Mouse (Mus musculus): ENCODE data around the gene Col4a3bp. TPM values are rescaled to one million over a fixed set of nuclear protein-coding genes. Genes with fewer than 3 reads are reported as not detected.

Col4a3bp gene
- 23.1 and 24.5 TPM in 2 replicates for polyA plus RNA-seq (2012; rRNA removed)

GRCm38 (mm10) chr13:96542081-96542889 lies at the start of gene Col4a3bp, which contains the start of gene Polk:
Col4a3bp (plus strand) TSS chr13:96542618.
Polk (minus strand) TSS chr13:96542579.

GRCm38 (mm10) chr13:96670406-96671077 lies 128.1 kb downstream of the Col4a3bp start, which contains the start of gene Hmgcr:
Hmgcr (minus strand) TSS chr13:96670936.

Other genes starting within 250 kb of the Col4a3bp start
- 16.9 and 18.0 TPM in 2 replicates for gene Poc5, start 154.3 kb upstream of the Col4a3bp start, polyA plus RNA-seq (2012; rRNA removed)
- gene Ankdd1b, start 71.4 kb upstream of the Col4a3bp start, polyA plus RNA-seq (2012; rRNA removed), result 0.12 and 0.13 TPM in 2 replicates
- gene Gm17622, start 51.9 kb upstream of the Col4a3bp start, polyA plus RNA-seq (2012; rRNA removed), result not detected in 2 replicates
- 4.6 and 5.3 TPM in 2 replicates for gene Polk, start within 50 bp of the Col4a3bp start, polyA plus RNA-seq (2012; rRNA removed)
- gene Hmgcr, start 128.3 kb downstream of the Col4a3bp start, polyA plus RNA-seq (2012; rRNA removed), result 148 and 153 TPM in 2 replicates
- 0.04 and 0.05 TPM in 2 replicates for gene Ankrd31, start 205.7 kb downstream of the Col4a3bp start, polyA plus RNA-seq (2012; rRNA removed)

Data from central nervous system, embryonic 18 days (tissue).